Mouse (Mus musculus) midbrain, embryonic 10.5 days (tissue): ENCODE data around the gene Mroh8. TPM values are rescaled to one million over a fixed set of nuclear protein-coding genes. Genes with fewer than 3 reads are reported as not detected.

Experiments used
- DNase-seq: peaks from one replicate; pipeline ENCODE4 v3.0.0-alpha.2; 2017; ENCODE audit warnings: low spot score
- H3K27ac ChIP-seq: fragments of 300-500 bp; sonication (generic); replicated peaks from 2 replicates; pipeline ENCODE4 v1.5.1; 2016; ENCODE audit warnings: mild to moderate bottlenecking
- H3K27me3 ChIP-seq: fragments of 300-500 bp; sonication (generic); 2 replicates; pipeline ENCODE4 v1.6.1; 2016; ENCODE audit warnings: low read depth, mild to moderate bottlenecking; ENCODE audit not compliant: poor library complexity, severe bottlenecking
- H3K36me3 ChIP-seq: fragments of 300-500 bp; sonication (generic); 2 replicates; pipeline ENCODE4 v1.6.1; 2016; ENCODE audit warnings: mild to moderate bottlenecking, moderate library complexity
- H3K4me1 ChIP-seq: fragments of 300-500 bp; sonication (generic); 2 replicates; pipeline ENCODE4 v1.6.1; 2016
- H3K4me3 ChIP-seq: fragments of 300-500 bp; sonication (generic); 2 replicates; pipeline ENCODE4 v1.5.1; 2016; ENCODE audit warnings: mild to moderate bottlenecking, moderate library complexity
- H3K9me3 ChIP-seq: fragments of 300-500 bp; sonication (generic); replicated peaks from 2 replicates; pipeline ENCODE4 v1.6.1; 2016; ENCODE audit warnings: mild to moderate bottlenecking
- WGBS: fragments of 180-500 bp; shearing (Covaris S2); methylation state at CpG from one replicate; pipeline ENCODE4 v1.1.7; 2016; 5-methylcytosine and 5-hydroxymethylcytosine counted together
- polyA plus RNA-seq: library from polyadenylated mRNA; unstranded; fragments of >200 nt; fragmentation: Nextera tagmentation; extraction: Ambion mirVana; gene quantifications from 2 replicates; pipeline ENCODE4 v1.2.1, GENCODE M21; 2016

Mroh8 gene
- polyA plus RNA-seq, 1 experiment from 2014 or later = 0.86 TPM

DNA sequence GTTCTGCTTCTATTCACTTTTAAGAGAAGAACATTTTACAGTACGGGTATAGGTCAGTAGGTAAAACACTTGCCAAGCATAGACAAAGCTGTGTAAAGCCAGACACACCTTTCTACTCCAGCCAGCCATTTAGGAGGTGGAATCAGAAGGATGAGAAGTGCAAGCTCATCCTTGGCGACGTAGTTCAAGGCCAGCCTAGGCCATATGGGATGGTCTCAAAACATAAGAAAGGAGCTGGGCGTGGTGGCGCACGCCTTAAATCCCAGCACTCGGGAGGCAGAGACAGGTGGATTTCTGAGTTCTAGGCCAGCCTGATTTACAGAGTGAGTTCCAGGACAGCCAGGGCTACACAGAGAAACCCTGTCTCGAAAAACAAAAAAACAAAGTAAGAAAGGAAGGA, 30.3 kb upstream of the Mroh8 start:
- no peak for DNase-seq
- no peaks in the 10 kb centered on the region for H3K27me3 ChIP-seq
- no peak overlapping the region for H3K4me3 ChIP-seq
- peaks cover 99% of the 10 kb centered on the region for H3K36me3 ChIP-seq
- 0 out of 2 replicates have a peak, but pooled peaks cover 5% of the 10 kb centered on the region for H3K4me1 ChIP-seq
- 98% methylated on average over 8 of the region's 8 CpGs for WGBS
- no peaks in the 10 kb centered on the region for H3K9me3 ChIP-seq
- H3K27ac ChIP-seq = no peak overlapping the region

GRCm38 (mm10) chr2:157308273-157308917, 29.0 kb upstream of the Mroh8 start:
- DNase-seq = no peak
- Histone ChIP-seq H3K36me3 (peaks cover 99% of the 10 kb centered on the region), H3K27ac (no peak overlapping the region), H3K4me1 (0 out of 2 replicates have a peak, but pooled peaks cover 2% of the 10 kb centered on the region), H3K9me3 (no peaks in the 10 kb centered on the region), H3K27me3 (no peaks in the 10 kb centered on the region), H3K4me3 (no peak overlapping the region)
- WGBS = 92% methylated on average over 2 of the region's 2 CpGs

DNA sequence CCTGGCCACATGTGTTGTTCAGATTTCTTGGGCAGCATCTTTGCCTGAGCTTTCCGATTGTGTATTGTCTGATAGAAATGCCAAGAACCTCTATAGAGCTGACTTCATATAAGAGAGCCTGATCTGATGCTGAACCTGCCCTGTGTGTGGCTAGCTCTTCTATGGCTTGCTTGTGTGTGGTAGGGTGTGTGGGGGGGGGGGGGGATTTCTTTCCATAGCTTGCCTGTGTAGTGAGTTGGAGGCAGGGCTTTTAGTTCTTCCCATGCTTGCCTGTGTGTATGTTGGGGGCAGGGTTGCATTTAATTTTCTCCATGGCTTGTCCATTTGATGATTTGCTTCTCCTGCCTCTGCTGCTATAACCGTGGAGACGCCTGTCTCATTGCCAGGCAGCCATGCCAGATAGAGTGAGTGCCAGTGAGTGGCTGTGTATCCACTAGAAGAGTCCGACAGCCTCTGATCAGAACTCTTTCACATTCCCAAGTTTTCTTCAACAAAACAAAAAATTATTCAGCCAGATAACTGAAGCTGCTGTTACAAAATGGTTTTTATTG, 28.4 kb upstream of the Mroh8 start:
- no peak for DNase-seq
- H3K36me3 ChIP-seq = peaks cover 99% of the 10 kb centered on the region
- no peaks in the 10 kb centered on the region for H3K27me3 ChIP-seq
- H3K4me3 ChIP-seq = no peak overlapping the region
- H3K4me1 ChIP-seq = no peaks in the 10 kb centered on the region
- H3K9me3 ChIP-seq = no peaks in the 10 kb centered on the region
- WGBS = 93% methylated on average over 4 of the region's 4 CpGs
- no peak overlapping the region for H3K27ac ChIP-seq

GRCm38 (mm10) chr2:157306091-157307032, 27.0 kb upstream of the Mroh8 start:
- Histone ChIP-seq H3K27ac (no peak overlapping the region), H3K4me1 (no peaks in the 10 kb centered on the region; the same call in none of the 2 replicates), H3K27me3 (no peaks in the 10 kb centered on the region), H3K9me3 (no peaks in the 10 kb centered on the region), H3K4me3 (no peak overlapping the region), H3K36me3 (peaks cover 99% of the 10 kb centered on the region)
- no peak for DNase-seq
- WGBS = 89% methylated on average over 7 of the region's 7 CpGs

DNA sequence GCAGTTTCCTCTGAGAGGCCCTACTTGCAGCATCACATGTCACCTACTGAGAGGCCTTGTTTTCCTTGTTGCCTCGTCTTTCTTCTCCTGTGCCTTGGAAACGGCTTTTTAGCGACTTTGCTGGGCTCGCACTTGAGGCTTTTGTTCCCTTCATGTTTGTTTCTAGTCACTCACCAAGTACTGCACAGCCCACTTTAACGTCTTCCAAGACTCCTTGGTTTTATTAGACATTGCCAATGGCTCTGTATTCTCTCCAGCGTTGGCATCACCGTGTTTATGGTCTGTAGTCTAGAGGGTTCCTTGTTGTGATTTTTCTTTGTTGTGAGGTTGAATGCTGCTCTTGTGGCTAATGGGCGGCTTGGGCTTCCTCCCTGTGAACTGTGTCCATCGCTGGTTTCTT, 23.7 kb upstream of the Mroh8 start:
- DNase-seq = no peak
- Histone ChIP-seq H3K27me3 (no peaks in the 10 kb centered on the region), H3K36me3 (peaks cover 98% of the 10 kb centered on the region), H3K27ac (no peak overlapping the region), H3K4me3 (no peak overlapping the region), H3K4me1 (no peaks in the 10 kb centered on the region; the same call in none of the 2 replicates), H3K9me3 (no peaks in the 10 kb centered on the region)
- WGBS = 72% methylated on average over 9 of the region's 9 CpGs

GRCm38 (mm10) chr2:157300051-157300450, 20.7 kb upstream of the Mroh8 start:
- no peak overlapping the region for H3K4me3 ChIP-seq
- 95% methylated on average over 6 of the region's 6 CpGs for WGBS
- H3K27me3 ChIP-seq = no peaks in the 10 kb centered on the region
- peaks cover 99% of the 10 kb centered on the region for H3K36me3 ChIP-seq
- no peaks in the 10 kb centered on the region for H3K9me3 ChIP-seq
- no peaks in the 10 kb centered on the region; the same call in none of the 2 replicates for H3K4me1 ChIP-seq
- no peak overlapping the region for H3K27ac ChIP-seq
- no peak for DNase-seq

DNA sequence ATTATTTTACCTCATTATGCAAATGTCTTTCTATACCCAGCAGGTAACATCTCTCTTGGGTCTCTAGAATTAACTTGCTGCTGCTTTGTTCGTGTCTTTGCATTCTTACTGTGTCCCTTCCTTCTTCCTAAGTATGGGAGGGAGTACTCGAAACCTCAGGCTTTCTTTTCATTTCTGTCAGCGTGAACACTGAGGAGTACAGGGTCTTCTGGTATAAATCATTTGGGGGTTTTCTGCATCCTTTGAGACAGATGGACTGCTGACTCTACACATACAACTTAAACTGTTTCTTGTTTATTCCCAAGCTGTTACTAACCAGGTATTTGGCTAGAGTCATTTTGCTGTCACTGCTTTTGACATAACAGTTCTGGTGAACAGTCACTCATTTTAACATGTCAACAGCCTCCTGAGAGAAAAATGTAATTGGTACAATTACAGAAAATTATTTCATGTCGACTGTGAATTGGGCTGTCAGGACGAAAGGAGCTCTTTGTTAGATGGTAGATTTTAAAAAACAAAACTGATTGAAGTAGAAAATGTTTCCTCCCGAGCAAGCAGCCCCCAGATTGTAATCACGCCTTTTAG, 16.8 kb upstream of the Mroh8 start:
- 90% methylated on average over 7 of the region's 7 CpGs for WGBS
- H3K36me3 ChIP-seq = peaks cover 99% of the 10 kb centered on the region
- DNase-seq = no peak
- no peak overlapping the region for H3K27ac ChIP-seq
- no peak overlapping the region for H3K4me3 ChIP-seq
- H3K4me1 ChIP-seq = no peaks in the 10 kb centered on the region
- no peaks in the 10 kb centered on the region for H3K9me3 ChIP-seq
- H3K27me3 ChIP-seq = no peaks in the 10 kb centered on the region

- Histone ChIP-seq H3K36me3 (peaks cover 100% of the 10 kb centered on the region), H3K27ac (no peak overlapping the region), H3K4me1 (no peaks in the 10 kb centered on the region), H3K27me3 (no peaks in the 10 kb centered on the region), H3K4me3 (no peak overlapping the region), H3K9me3 (no peaks in the 10 kb centered on the region)
- peak; percentile 60 for DNase-seq
- WGBS = 39% methylated on average over 2 of the region's 2 CpGs
Measured at GRCm38 (mm10) chr2:157292093-157292492, 12.7 kb upstream of the Mroh8 start.

DNA sequence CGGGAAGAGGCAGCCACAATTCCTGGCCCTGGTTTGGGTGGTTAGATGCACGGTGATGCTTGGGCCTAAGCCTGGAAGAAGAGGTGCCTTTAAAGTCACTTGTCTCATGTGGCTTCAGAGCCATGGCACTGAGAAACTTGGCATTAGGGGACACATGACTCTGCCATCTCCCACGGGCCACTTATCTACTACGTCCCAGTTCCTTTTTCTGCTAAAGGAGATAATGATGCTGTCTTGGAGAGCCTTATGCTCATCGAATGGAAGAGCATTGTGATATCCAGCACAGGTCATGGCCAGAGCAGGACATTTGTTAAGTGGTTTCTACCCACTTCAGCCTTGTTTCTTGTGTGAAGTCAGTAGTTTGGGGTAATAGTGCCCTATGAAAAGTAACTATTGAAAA, 9.6 kb upstream of the Mroh8 start:
- H3K36me3 ChIP-seq = peaks cover 99% of the 10 kb centered on the region
- no peak overlapping the region for H3K27ac ChIP-seq
- no peaks in the 10 kb centered on the region for H3K9me3 ChIP-seq
- no peaks in the 10 kb centered on the region for H3K27me3 ChIP-seq
- no peak overlapping the region for H3K4me3 ChIP-seq
- no peaks in the 10 kb centered on the region for H3K4me1 ChIP-seq
- no peak for DNase-seq
- 93% methylated on average over 5 of the region's 5 CpGs for WGBS

- no peak overlapping the region for H3K27ac ChIP-seq
- H3K4me1 ChIP-seq = no peaks in the 10 kb centered on the region
- peaks cover 99% of the 10 kb centered on the region for H3K36me3 ChIP-seq
- H3K27me3 ChIP-seq = no peaks in the 10 kb centered on the region
- WGBS = 38% methylated on average over 3 of the region's 3 CpGs
- H3K9me3 ChIP-seq = no peaks in the 10 kb centered on the region
- H3K4me3 ChIP-seq = no peak overlapping the region
- peak; percentile 32 for DNase-seq
Measured at GRCm38 (mm10) chr2:157287542-157287941, 8.2 kb upstream of the Mroh8 start.

DNA sequence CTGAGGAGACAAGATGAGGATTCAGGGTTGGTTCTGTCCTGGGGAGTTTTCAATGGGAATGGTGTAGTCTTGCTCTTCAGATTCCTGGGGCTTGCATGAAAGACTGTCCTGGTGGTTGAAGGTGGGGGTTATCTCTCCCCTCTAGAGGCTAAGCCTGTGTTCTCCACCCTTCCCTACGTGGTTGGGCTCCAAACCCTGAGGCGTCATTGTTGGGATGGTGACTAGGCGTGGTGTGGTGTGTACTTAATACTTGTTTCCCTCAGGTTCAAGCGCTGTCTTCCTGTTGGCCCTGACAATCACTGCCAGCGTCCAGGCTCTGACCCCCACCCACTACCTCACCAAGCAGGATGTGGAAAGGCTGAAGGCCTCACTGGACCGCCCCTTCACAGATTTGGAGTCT, 4.0 kb upstream of the Mroh8 start:
- H3K4me1 ChIP-seq = peaks cover 20% of the 10 kb centered on the region
- WGBS = 92% methylated on average over 6 of the region's 6 CpGs
- no peak overlapping the region for H3K27ac ChIP-seq
- H3K36me3 ChIP-seq = peaks cover 75% of the 10 kb centered on the region
- H3K4me3 ChIP-seq = no peak overlapping the region
- DNase-seq = no peak
- no peaks in the 10 kb centered on the region for H3K9me3 ChIP-seq
- H3K27me3 ChIP-seq = no peaks in the 10 kb centered on the region

DNA sequence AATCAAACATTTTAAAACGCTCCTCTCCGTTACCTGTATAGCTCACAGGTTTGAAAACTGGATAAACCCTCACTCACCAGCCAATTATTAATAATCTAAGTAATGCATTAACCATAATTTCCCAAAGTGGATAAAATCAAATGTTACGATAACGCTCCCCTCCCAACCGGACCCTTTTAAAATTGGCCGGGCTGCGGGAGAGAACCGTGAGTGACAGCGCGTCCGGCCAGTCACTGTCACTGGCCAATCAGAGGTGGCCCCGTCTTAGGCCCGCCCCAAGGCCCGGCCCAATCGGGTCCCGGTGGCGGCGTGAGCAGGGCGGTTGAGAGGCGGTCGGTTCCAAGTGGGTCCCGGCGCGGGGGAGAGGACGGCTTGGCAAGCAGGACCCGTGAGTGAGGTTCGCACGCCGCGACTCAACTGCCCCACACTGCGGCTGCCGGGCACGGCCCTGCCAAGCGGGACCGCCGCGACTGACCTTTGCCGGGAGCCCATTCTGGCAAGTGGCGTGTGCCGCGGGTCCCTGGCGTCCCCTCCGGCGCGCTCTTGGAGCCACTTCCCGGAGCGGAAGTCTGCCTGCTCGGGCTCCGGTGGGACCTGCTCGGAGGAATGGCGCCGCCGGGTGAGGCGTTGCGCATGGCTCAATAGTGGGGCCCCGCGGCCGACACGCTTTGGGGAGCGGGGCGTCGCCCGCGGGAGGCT, 483 bp downstream of the Mroh8 start, which contains the start of gene Rpn2:
Gene Rpn2 (plus strand): TSS at position 301 of the 699 bp plus-strand sequence.
- Histone ChIP-seq H3K4me1 (peaks cover 27% of the 10 kb centered on the region), H3K36me3 (peaks cover 31% of the 10 kb centered on the region), H3K9me3 (no peaks in the 10 kb centered on the region), H3K4me3 (peak within 1 kb of the TSS; percentile 99), H3K27me3 (no peaks in the 10 kb centered on the region), H3K27ac (peak within 1 kb of the TSS; percentile 99)
- under 1% methylated on average over 64 of the region's 64 CpGs for WGBS
- DNase-seq = peak; percentile 97
